Mouse (Mus musculus): ENCODE results near the gene Gm47841.

Gm47841 gene

DNA sequence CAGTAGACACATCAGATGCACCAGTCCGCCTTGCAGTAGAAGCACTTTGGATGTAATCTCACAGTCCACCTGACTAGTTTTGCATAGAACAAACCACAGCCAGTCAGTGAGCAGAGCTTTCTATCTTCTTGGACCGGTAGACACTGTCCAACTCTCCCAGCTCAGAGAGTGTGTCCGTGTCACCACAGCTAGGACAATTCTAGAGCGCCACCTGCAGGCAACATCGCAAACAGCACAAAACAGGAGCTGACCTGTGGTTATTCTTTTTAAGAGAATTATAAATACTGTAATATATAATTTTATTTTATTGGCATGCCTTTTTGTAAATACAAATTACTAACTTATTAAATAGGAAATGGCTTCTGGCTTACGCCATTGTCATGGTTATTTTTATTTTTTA, 4.6 kb downstream of the Gm47841 start:
- DNase-seq (ENCODE audit: low spot score in 2 of 2) = peak in 1 of 2 experiments; percentile 71

DNA sequence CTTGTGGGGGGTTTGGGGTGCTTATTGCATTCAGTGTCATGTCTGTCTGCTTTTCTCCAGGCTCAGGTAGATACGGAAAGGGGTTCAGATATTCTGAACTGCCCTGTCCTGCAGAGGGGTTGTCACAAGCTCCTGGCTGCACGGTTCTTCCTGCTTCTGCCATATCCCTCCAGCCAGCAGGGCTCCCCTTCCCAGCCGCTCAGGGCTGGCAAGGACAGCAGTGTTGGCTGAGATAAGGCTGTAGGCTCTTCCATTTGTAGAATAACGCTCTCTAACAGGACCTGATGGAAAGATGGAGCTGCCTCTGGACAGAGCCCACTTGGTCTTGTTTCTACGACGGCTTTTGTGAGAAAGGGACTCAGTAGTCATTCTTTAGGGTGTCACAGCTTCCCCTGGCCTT, 5.2 kb downstream of the Gm47841 start:
- DNase-seq (ENCODE audit: low spot score in 2 of 2) = no peak

DNA sequence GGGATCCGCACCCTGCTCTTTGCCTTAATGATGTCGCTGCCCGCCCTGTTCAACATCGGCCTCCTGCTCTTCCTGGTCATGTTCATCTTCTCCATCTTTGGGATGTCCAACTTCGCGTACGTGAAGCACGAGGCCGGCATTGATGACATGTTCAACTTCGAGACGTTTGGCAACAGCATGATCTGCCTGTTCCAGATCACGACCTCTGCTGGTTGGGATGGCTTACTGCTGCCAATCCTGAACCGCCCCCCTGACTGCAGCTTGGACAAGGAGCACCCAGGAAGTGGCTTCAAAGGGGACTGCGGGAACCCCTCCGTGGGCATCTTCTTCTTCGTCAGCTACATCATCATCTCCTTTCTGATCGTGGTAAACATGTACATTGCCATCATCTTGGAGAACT, 7.5 kb downstream of the Gm47841 start:
- no peak for DNase-seq (ENCODE audit: low spot score in 2 of 2)

DNA sequence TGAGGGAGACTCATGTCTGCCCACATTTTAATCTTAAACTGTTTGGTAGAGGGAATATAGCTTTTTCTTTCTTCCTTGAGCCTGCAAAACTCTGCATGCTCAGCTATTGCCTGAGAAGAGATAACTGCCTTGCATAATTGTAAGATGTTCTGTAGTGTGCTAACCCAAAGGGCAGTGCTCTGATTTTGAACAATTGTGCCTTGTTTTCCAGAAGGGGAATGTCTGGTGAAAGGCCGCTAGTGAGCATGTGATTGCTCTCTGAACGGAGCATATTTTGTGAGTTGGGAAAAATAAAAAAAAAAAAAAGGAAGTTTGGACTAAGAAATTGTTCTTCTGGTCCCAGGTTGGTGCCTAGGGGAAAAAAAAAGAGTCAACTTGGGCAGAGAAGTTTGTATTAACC, 18.2 kb downstream of the Gm47841 start:
- no peak for DNase-seq (ENCODE audit: low spot score in 2 of 2)

DNA sequence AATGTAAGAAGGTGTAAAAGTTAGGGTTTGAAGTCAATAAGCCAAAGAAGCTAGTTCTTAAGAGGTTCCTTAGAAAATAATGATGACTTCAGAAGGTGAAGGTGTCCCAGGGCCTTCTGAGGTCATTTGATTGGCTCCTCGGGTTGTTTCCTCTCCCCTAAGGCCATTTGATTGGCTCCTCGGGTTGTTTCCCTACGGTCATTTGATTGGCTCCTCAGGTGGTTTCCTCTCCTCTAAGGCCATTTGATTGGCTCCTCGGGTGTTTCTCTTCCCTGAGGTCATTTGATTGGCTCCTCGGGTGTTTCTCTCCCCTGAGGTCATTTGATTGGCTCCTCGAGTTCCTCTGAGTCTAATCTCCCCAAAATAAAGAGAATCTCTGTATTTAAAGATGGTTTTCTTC, 35.8 kb downstream of the Gm47841 start:
- no peak for DNase-seq (ENCODE audit: low spot score in 2 of 2)

DNA sequence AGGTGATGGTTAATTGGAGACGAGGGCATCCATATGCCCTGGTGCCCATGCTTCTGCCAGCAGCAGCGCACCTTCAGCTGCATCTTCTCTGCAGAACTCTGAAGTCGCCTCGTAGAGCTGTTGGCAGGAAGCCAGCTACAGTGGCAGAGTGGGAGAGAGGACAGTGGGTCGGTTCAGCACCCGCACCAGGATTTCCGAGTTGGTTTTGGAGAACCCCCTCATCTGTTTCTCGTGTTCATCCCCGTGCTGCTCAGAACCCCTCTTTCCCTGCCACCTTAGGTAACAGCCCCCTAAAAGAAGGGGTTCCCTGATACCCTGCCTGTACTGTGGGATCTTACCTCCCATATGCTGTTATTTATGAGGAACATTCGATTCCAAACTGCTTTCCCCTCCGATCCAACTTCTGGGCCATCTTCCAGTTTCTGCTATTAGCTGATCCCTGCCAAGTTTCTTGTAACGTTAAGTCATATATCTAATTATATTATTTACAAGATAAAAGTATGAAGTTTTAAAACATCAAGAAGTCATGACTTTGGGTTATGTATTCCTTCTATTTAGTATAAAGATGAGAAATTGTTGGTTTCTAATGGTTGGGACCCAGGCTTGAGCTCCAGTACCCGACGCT, 38.7 kb downstream of the Gm47841 start:
- DNase-seq (ENCODE audit: low spot score in 2 of 2) = no peak

DNA sequence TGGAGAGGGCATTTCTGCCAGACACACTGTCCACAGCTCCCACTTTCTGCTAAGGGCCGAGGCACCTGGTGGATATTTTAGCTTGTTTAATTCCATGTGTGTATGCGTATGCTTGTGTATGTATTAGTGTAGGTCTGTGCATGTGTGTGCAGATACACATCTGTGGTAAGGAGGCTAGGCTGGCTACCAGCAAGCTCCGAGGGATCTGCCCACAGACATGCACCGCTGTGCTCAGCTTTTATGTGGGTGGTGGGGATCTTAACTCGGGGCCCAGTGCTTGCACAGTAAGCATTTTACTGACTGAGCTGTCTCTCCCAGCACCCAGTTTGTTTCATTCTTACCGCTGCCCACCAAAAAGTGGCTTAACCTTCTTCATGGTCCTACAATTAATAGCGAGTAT, 40.0 kb downstream of the Gm47841 start:
- DNase-seq (ENCODE audit: low spot score in 2 of 2) = no peak

DNA sequence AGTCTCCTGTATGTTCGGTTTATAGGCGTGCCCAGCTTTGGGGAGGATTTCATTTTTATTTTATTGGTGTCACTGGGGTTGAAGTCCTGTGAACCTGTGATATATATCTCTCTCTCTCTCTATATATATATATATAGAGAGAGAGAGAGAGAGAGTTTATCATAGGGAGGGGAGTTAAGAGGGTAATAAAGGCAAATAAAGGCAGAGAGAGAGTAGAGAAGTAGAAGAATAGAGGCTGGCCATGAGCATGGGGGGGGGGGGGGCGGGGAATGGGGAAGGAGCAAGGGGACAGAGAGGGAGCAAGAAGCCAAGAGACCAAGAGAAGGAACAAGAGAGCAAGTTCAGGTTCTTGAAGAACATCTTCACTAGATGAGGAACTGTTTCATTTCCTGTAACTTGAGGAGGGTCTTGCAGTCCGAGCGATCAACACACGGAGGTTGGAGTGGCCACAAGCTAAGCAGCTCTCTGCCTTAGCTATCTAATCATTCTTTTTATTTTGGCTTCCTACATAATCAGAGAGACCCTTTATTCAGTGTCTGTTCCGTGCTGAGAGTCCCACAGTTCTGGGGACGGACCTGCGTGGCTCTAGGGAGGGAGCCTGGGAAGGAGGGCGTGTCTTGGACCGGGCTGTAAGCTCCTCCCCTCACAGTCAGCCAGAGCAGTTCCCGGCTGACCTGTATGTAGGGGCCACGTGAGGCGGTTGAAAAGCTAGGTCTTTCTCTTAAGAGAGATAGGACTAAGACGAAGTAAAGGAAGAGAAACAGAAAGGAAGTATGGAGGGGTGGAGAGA, 40.8 kb downstream of the Gm47841 start:
- no peak for DNase-seq (ENCODE audit: low spot score in 2 of 2)

DNA sequence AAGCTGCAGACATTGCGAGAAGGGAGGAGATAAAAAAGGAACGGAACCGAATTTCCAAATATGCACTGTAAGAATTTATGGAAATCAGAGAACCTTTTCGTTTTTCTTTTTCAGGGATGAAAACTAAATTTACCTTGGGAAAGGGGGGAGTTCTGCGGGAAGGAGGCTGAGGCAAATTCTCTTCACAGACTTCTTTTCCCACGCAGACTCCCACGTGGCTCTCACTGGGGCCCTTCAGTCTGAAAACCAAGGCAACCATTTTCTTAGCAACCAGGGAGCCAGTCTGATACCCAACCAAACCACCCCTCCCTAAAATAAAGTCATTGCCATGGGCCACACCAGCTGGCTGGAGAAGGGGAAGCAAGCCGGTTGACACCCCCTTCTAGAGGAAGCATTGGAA, 41.5 kb downstream of the Gm47841 start:
- DNase-seq (ENCODE audit: low spot score in 2 of 2) = no peak

DNA sequence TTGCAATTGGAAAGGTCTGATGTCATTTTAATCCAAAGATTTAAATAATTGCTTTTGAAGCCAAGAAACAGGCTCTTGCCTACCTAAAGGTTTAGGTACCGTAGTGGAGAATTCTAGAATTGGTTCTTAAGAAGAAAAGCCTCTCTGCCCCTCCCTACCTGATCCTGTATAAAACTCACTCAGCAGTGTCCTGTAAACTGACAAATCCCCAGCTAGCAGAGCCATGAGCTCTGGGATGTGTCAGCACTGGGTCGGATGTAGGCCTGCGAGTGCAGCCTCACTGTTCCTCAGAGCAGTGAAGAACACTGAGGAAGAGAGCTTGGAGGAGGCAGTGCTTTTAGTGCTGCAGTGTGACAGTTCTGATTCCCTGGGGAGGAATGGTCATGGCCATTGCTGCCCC, 42.7 kb downstream of the Gm47841 start:
- DNase-seq (ENCODE audit: low spot score in 2 of 2) = no peak

DNA sequence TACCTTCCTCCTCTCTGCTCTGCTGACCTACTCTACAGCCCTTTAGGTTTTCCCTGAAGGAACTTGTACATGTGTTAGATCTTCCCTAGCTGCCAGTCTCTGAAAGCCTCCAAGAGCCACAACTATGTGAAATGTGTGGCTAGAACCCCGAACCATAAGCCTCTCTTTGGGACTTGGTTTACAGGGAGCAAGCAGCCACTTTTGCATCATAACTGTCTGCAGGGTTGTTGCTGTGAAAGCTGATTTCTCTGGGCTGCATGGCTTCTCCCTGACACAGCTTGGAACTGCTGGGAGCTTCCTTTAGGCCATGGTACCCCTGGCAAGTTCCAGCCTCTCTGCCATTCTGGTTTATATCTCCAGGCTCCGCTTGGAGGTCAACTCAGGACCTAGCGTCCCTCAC, 44.7 kb downstream of the Gm47841 start:
- DNase-seq (ENCODE audit: low spot score in 2 of 2) = no peak

DNA sequence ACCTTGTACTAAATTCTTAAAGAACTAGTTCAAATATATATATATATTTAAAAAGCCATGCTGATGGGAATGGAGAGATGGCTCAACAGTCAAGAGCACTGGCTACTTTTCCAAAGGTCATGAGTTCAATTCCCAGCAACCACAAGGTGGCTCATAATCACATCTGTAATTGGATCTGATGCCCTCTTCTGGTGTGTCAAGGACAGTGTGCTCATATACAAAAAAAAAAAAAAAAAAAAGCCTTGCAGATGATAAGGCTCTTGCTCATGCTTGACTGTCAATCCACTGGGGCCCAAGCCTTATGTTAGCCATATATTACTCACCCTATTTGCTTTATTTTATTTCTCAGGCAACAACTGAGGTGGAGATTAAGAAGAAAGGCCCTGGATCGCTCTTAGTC, 45.5 kb downstream of the Gm47841 start:
- DNase-seq (ENCODE audit: low spot score in 2 of 2) = no peak

DNA sequence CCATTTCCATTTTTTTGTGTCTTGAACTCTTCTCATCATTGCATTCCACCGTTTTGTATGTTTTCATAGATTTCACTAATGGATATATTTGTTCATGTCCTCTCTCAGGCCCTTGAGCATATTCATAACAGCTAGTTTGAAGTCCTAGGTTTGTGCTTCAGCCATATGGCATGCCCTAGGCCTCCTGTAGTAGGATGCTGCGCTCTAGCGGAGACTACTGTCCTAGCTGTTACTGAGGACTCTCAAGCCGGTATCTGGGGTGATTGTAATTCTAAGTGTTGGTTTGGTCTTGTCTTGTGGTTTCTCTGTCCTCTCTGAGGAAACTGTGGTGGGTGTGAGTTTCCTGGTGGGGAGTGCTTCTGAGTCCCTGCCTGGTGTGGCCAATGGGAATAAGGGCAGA, 50.1 kb downstream of the Gm47841 start:
- DNase-seq (ENCODE audit: low spot score in 2 of 2) = peak in 1 of 2 experiments; percentile 53
